Mouse (Mus musculus) liver, embryonic 14.5 days (tissue): Measurements from ENCODE around the gene Kifap3.

Experiments
- CTCF ChIP-seq: IDR thresholded peaks from 2 replicates; pipeline ENCODE4 v1.5.1; 2016; ENCODE audit warnings: antibody characterized with exemption, low read depth, control low read depth
- EP300 ChIP-seq: IDR thresholded peaks from 2 replicates; pipeline ENCODE4 v1.6.1; 2016; ENCODE audit warnings: antibody characterized with exemption, low read depth

- TF ChIP-seq CTCF: no peak
- TF ChIP-seq EP300: no peak
These were observed 149.5 kb downstream of the Kifap3 start, which contains the start of gene Scyl3 for GRCm38 (mm10) chr1:163928846-163929245.
